Mouse (Mus musculus): ENCODE results near the gene Nat8f1. TPM values are rescaled to one million over a fixed set of nuclear protein-coding genes. Genes with fewer than 3 reads are reported as not detected.
"Not testable (repeated sequence)": the region's sequence is repeated elsewhere in the genome, so short reads cannot be mapped to it uniquely, and the experiment has no call there.

Gene Nat8f1
- total RNA-seq, 1 experiment from 2014 or later: 47.2 TPM

GRCm38 (mm10) chr6:85908341-85908740 is 7.1 kb downstream of the Nat8f1 start:
- no peak for DNase-seq

- peak; percentile 82 for DNase-seq
These were observed 8.6 kb downstream of the Nat8f1 start for GRCm38 (mm10) chr6:85906911-85907351.

GRCm38 (mm10) chr6:85904642-85905061 is 10.8 kb downstream of the Nat8f1 start, which contains the start of gene Nat8f4:
Nat8f4 (minus strand) TSS chr6:85904884.
- DNase-seq: peak; percentile 89

GRCm38 (mm10) chr6:85902303-85902702 is 13.2 kb downstream of the Nat8f1 start:
- no peak for DNase-seq

- DNase-seq: not testable (repeated sequence)
These were observed 16.7 kb downstream of the Nat8f1 start for GRCm38 (mm10) chr6:85898596-85899475.

- peak; percentile 43 for DNase-seq
These were observed 20.3 kb downstream of the Nat8f1 start for GRCm38 (mm10) chr6:85895061-85895648.

GRCm38 (mm10) chr6:85888961-85889360 is 26.5 kb downstream of the Nat8f1 start:
- no peak for DNase-seq

- DNase-seq: no peak
These were observed 31.2 kb downstream of the Nat8f1 start for GRCm38 (mm10) chr6:85884311-85884710.

- DNase-seq: not testable (repeated sequence)
These were observed 32.2 kb downstream of the Nat8f1 start for GRCm38 (mm10) chr6:85883246-85883645.

GRCm38 (mm10) chr6:85869006-85869405 is 46.5 kb downstream of the Nat8f1 start, which contains the start of gene Nat8f2:
Nat8f2 (minus strand) TSS chr6:85869158.
- DNase-seq: not testable (repeated sequence)

- no peak for DNase-seq
These were observed 47.5 kb downstream of the Nat8f1 start for GRCm38 (mm10) chr6:85867726-85868690.

- peak; percentile 51 for DNase-seq
These were observed 48.5 kb downstream of the Nat8f1 start for GRCm38 (mm10) chr6:85866995-85867394.

- DNase-seq: not testable (repeated sequence)
These were observed 49.3 kb downstream of the Nat8f1 start for GRCm38 (mm10) chr6:85866166-85866565.

- DNase-seq: peak; percentile 52
These were observed 50.4 kb downstream of the Nat8f1 start for GRCm38 (mm10) chr6:85864900-85865639.

GRCm38 (mm10) chr6:85863840-85864239 is 51.6 kb downstream of the Nat8f1 start:
- DNase-seq: no peak

- no peak for DNase-seq
These were observed 52.4 kb downstream of the Nat8f1 start for GRCm38 (mm10) chr6:85863136-85863535.

- peak; percentile 89 for DNase-seq
These were observed 52.9 kb downstream of the Nat8f1 start for GRCm38 (mm10) chr6:85862565-85862964.

GRCm38 (mm10) chr6:85861247-85861646 is 54.2 kb downstream of the Nat8f1 start:
- DNase-seq: no peak
